Mouse (Mus musculus) lung, embryonic 16.5 days (tissue): ENCODE data around the gene Usp22. TPM values are rescaled to one million over a fixed set of nuclear protein-coding genes. Genes with fewer than 3 reads are reported as not detected.
A peak's percentile ranks its signal among the peaks of the same experiment; 100 is the strongest.

Experiments
- ATAC-seq: fragments of 200-750 bp; cut with Nextera tagmentation; 2 replicates; pipeline ENCODE4 v1.8.0; 2017; ENCODE audit warnings: low read depth, mild to moderate bottlenecking, moderate library complexity
- H3K27ac ChIP-seq: fragments of 300-500 bp; sonication (generic); 2 replicates; pipeline ENCODE4 v1.5.1; 2014; ENCODE audit warnings: mild to moderate bottlenecking, control low read depth, low read length
- H3K27me3 ChIP-seq: fragments of 300-500 bp; sonication (generic); 2 replicates; pipeline ENCODE4 v1.6.1; 2014; ENCODE audit warnings: low read depth, low read length, mixed read lengths; ENCODE audit not compliant: control insufficient read depth, insufficient read depth
- H3K36me3 ChIP-seq: fragments of 300-500 bp; sonication (generic); 2 replicates; pipeline ENCODE4 v1.6.1; 2014; ENCODE audit warnings: low read length; ENCODE audit not compliant: control insufficient read depth, insufficient read depth
- H3K4me1 ChIP-seq: fragments of 300-500 bp; sonication (generic); replicated peaks from 2 replicates; pipeline ENCODE4 v1.6.1; 2014; ENCODE audit warnings: low read length, mixed read lengths; ENCODE audit not compliant: control insufficient read depth, insufficient read depth
- H3K4me2 ChIP-seq: fragments of 300-500 bp; sonication (generic); 2 replicates; pipeline ENCODE4 v1.6.1; 2014; ENCODE audit warnings: low read depth, low read length, control low read depth
- H3K4me3 ChIP-seq: fragments of 300-500 bp; sonication (generic); 2 replicates; pipeline ENCODE4 v1.5.1; 2014; ENCODE audit warnings: mild to moderate bottlenecking, low read length, control low read depth
- H3K9ac ChIP-seq: fragments of 300-500 bp; sonication (generic); 2 replicates; pipeline ENCODE4 v1.6.1; 2014; ENCODE audit warnings: low read length, control low read depth
- H3K9me3 ChIP-seq: fragments of 300-500 bp; sonication (generic); 2 replicates; pipeline ENCODE4 v1.6.1; 2016; ENCODE audit warnings: low read length; ENCODE audit not compliant: control insufficient read depth
- WGBS: fragments of 180-500 bp; shearing (Covaris S2); extraction: QIAGEN DNeasy Blood & Tissue Kit; methylation state at CpG from one replicate; pipeline ENCODE4 v1.1.7; 2014; 5-methylcytosine and 5-hydroxymethylcytosine counted together
- polyA plus RNA-seq: library from polyadenylated mRNA; unstranded; fragments of >200 nt; fragmentation: Nextera tagmentation; extraction: Ambion mirVana; gene quantifications from 2 replicates; pipeline ENCODE4 v1.2.1, GENCODE M21; 2015

Gene Usp22
- polyA plus RNA-seq, 1 experiment from 2014 or later = 103 TPM

DNA sequence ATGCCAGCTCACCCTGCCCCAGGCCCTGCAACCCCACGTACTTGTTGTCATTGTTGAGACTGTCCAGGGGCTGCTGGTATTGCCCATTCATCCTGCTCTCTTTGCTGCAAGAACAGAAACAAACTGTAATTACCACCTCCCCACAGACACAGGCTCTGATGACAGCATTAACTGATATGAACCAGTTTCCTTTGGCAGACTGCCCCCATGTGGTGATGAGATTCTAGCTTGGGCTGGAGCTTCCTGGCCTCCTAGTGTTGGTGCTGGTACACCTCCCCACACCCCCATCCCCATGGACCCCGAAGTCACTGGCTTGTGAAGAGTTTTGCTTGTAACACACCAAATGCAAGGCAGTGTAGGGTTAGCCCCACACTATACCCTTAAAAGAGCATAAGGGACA is 19.1 kb downstream of the Usp22 start:
- Histone ChIP-seq H3K9me3 (no peaks in the 10 kb centered on the region), H3K4me2 (no peak overlapping the region), H3K36me3 (peaks cover 66% of the 10 kb centered on the region), H3K9ac (no peak overlapping the region), H3K4me1 (no peaks in the 10 kb centered on the region), H3K27ac (no peak overlapping the region), H3K4me3 (no peak overlapping the region), H3K27me3 (no peaks in the 10 kb centered on the region)
- 85% methylated on average over 2 of the region's 2 CpGs for WGBS
- ATAC-seq = no peak

DNA sequence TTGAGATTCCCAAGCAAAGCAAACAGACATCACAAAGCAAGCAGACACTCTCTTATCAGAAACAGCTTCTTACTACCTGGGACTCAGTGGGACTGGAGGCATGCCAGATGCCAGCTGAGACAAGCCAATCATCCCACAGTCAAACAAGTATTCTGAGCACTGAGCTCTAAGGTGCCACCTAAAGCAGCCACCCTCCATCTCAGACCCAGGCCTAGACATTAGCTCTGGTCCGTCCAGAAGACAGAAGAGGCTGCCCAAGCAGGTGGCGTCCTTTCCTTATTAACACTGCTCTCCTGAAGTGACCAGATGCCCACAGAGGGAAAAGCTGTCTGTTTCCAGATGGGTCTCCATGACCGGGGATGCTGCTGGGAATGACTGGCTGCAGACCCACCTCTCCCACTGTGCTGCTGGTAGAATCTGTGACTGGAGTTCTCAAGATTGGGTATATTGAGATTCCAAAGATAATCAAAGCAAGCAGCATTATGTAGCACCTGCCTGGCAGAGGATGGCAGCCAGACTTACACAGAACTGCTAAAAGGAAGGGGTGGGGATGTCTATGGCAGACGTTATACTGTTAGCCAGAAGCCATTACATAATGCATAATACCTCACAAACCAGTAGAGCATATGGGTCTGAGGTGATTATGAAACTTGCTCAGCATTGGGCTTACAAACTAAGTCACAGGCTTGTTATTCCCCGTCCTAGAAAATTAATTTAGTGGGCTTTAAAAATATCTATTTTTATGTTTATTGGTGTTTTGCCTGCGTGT is 24.4 kb downstream of the Usp22 start:
- no peak overlapping the region for H3K9ac ChIP-seq
- H3K36me3 ChIP-seq = peaks cover 26% of the 10 kb centered on the region
- H3K27me3 ChIP-seq = no peaks in the 10 kb centered on the region; the same call in 1 of the 2 replicates
- no peak overlapping the region for H3K27ac ChIP-seq
- ATAC-seq = no peak
- no peaks in the 10 kb centered on the region for H3K9me3 ChIP-seq
- no peak overlapping the region for H3K4me3 ChIP-seq
- no peak overlapping the region for H3K4me2 ChIP-seq
- no peaks in the 10 kb centered on the region for H3K4me1 ChIP-seq
- WGBS = 64% methylated on average over 6 of the region's 6 CpGs

DNA sequence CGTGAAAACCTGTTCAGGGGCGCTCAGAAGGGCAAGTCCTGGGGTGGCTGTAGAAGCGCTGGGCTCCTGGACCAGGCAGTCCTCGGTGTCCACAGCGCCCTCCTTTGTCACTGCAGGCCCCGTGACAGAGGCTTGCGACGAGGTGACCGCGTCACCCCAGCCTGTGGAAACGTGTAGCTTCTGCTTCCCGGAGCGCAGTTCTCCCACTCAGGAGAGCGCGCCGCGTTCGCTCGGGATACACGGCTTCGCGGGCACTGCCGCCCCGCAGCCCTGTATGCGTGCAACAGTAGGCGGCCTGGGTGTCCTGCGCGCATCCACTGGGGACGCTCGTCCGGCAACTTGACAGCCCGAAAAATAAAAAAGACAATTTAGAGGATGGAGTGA is 27.6 kb downstream of the Usp22 start:
- 8% methylated on average over 32 of the region's 32 CpGs for WGBS
- Histone ChIP-seq H3K36me3 (peaks cover 2% of the 10 kb centered on the region), H3K4me2 (peak overlapping the region; percentile 65), H3K4me1 (no peaks in the 10 kb centered on the region), H3K27ac (no peak overlapping the region), H3K9ac (peak overlapping the region; percentile 55), H3K9me3 (no peaks in the 10 kb centered on the region), H3K4me3 (peak overlapping the region; percentile 41), H3K27me3 (no peaks in the 10 kb centered on the region; the same call in 1 of the 2 replicates)
- peak; percentile 79 for ATAC-seq

DNA sequence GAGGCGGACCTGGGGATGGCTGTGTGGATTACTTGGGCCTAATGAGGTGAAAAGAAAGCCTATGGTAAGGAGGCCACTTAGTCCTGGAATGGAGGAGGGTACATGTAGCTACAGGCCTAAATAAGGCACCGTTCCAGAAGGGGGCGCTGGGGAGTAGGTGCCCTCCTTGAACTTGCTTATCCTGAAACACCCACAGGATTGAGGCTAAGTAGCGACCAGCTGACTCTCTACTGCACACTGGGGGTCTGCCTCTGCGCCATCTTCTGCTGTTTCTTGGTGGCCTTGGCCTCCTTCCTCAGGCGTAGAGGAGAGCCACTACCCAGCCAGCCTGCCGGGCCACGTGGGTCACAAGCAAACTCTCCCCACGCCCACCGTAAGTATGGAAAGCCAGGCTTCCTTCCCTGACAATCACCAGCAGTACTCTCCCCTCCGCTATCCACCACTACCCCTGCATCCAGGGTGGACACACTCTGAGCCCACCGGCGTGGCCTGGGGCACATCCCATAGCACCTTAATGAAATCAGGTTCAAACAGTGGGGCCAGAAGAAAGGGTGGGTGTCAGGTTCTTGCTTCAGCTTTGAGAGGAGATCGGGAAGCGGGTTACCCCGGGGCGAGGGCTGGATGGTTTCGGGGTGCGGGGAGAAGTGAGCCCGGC is 28.1 kb downstream of the Usp22 start:
- peak overlapping the region; percentile 55 for H3K9ac ChIP-seq
- ATAC-seq = 0 out of 2 replicates have a peak, but pooled peaks have one; percentile 32

DNA sequence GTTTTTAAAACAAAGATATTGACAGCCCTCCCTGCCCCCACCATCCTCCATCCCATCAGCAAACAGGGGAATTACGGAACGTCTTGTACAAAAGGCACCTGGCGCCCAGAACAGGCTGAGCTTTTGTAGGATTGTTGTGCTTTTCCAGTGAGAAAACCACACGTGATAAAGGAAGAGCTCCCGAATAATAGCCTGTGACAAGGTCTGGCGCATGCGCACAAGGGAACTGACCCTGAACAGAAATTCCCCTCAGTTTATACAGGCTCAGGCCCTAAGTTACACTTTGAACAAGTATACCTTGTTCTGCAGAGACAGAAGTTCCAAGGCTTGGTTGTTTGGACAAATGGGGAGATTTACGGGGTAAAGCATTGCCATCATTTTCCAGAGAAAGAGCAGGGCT is 29.3 kb downstream of the Usp22 start:
- Histone ChIP-seq H3K9me3 (no peaks in the 10 kb centered on the region), H3K9ac (no peak overlapping the region), H3K4me2 (no peak overlapping the region), H3K27me3 (no peaks in the 10 kb centered on the region; the same call in 1 of the 2 replicates), H3K4me1 (no peaks in the 10 kb centered on the region), H3K36me3 (no peaks in the 10 kb centered on the region), H3K27ac (no peak overlapping the region), H3K4me3 (no peak overlapping the region)
- WGBS = 75% methylated on average over 8 of the region's 8 CpGs
- no peak for ATAC-seq

More for the DNA sequence above, 28.1 kb downstream of the Usp22 start:
- H3K9me3 ChIP-seq = no peaks in the 10 kb centered on the region
- H3K4me2 ChIP-seq = peak overlapping the region; percentile 65
- 15% methylated on average over 20 of the region's 20 CpGs for WGBS
- no peaks in the 10 kb centered on the region for H3K4me1 ChIP-seq
- H3K27me3 ChIP-seq = no peaks in the 10 kb centered on the region; the same call in 1 of the 2 replicates
- no peak overlapping the region for H3K27ac ChIP-seq
- H3K36me3 ChIP-seq = no peaks in the 10 kb centered on the region; the same call in 1 of the 2 replicates
- peak overlapping the region; percentile 41 for H3K4me3 ChIP-seq

DNA sequence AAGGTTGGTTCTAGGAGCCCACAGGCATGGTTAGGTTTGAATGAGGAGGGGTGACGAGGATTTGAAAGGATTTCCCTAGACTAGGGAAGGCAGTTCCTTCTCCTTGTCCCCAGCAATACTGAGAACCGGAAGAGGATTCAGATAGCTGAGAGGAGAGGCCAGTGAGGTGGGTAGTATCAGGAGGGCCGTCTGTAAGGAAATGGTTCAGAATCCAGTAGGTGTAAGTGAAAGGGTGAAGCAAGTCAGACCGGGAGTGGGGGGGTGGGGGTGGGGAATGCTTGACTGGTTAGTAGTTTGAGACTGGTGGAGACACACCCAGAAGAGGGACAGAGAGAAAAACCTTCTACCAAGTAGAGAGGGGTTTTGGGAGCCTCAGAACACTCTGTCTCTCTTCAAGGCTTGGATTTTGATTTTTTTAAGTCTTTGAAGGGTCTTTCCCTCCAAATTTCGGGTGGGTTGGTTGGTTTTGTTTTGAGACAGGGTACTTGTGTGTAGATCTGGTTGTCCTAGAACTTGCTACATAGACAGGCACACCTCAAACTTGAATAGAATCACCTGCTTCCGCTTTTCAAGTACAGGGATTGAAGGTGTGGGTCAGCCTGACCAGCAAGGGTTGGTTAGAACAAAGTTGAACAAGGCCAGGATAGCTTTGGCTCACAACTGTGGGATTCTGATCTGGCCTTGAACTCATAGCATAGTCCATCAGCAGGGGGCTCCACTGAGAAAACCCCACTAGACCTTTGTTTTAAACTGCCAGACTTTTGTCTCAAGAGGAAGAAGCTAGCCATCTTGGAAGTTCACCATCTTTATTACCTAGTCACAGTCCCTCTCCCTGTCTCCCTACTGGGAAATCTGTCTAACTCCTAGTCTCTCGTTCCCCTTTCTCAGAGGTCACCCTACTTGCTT is 31.0 kb downstream of the Usp22 start:
- Histone ChIP-seq H3K27ac (no peak overlapping the region), H3K4me3 (no peak overlapping the region), H3K36me3 (no peaks in the 10 kb centered on the region), H3K4me1 (no peaks in the 10 kb centered on the region), H3K4me2 (no peak overlapping the region), H3K9ac (no peak overlapping the region), H3K9me3 (no peaks in the 10 kb centered on the region), H3K27me3 (no peaks in the 10 kb centered on the region; the same call in 1 of the 2 replicates)
- 52% methylated on average over 7 of the region's 7 CpGs for WGBS
- ATAC-seq = no peak

DNA sequence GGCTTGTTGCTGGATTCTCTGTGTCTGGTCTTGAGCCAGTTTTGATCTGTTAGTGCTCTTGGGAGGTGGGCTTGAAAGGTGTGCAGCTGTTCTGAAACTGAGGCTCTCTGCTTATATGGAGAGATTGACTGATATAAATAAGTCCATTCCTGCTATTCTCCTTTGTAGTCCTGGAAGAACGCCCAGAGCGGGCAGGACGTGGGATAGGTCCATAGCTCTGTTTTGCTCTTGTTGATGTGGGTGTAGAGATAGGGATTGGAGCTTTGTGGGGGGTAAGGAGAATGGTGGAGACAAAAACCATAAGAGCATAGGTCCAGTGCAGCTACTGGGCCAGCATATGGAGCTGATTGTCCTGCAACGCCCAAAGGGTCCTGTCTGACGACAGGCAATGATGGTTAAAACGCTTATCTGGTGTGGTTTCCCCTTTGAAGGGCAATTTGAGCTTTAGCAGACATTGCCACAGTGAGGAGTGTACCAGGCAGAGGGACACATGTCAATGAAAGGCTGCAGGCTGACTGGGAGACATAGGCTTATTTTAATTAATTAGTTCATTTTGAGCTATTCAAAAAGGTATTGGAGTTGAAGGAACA is 31.8 kb downstream of the Usp22 start:
- Histone ChIP-seq H3K27me3 (no peaks in the 10 kb centered on the region; the same call in 1 of the 2 replicates), H3K4me3 (peak overlapping the region; percentile 15; the same call in 1 of the 2 replicates), H3K27ac (peak overlapping the region; percentile 45), H3K9me3 (no peaks in the 10 kb centered on the region), H3K4me1 (no peaks in the 10 kb centered on the region), H3K4me2 (peak overlapping the region; percentile 23; the same call in 1 of the 2 replicates), H3K36me3 (no peaks in the 10 kb centered on the region), H3K9ac (no peak overlapping the region)
- 63% methylated on average over 6 of the region's 6 CpGs for WGBS
- ATAC-seq = 0 out of 2 replicates have a peak, but pooled peaks have one; percentile 48

DNA sequence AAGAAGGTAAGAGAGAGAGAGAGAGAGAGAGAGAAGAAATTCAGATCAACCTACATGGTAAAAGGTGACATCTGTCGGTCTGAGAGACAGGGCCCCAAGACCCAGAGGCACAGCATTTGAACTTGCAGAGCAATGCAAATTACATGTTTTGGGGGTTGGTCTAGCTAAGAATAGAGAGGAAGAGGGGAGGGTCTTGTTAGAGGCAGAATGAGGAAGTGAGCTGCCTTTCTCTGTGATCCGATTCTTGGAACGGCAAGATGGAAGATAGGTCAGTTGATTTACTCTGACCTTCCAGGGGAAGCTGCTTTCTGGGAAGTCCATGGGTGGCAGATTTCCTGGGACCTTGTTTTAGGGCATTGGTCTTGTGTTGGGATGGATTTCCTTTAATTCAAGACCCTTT is 32.6 kb downstream of the Usp22 start:
- Histone ChIP-seq H3K9ac (no peak overlapping the region), H3K4me1 (no peaks in the 10 kb centered on the region), H3K4me3 (no peak overlapping the region; the same call in 1 of the 2 replicates), H3K36me3 (no peaks in the 10 kb centered on the region), H3K4me2 (no peak overlapping the region; the same call in 1 of the 2 replicates), H3K27me3 (no peaks in the 10 kb centered on the region), H3K27ac (no peak overlapping the region), H3K9me3 (no peaks in the 10 kb centered on the region)
- no peak for ATAC-seq
- 47% methylated on average over 3 of the region's 3 CpGs for WGBS
